Mouse (Mus musculus) MN1 (cell line): ENCODE results near the gene Fam208b.
"Not testable (repeated sequence)": the region's sequence is repeated elsewhere in the genome, so short reads cannot be mapped to it uniquely, and the experiment has no call there.

Experiments used
- DNase-seq: peaks from one replicate; pipeline ENCODE4 v3.0.0-alpha.2; 2016; ENCODE audit warnings: low spot score

The Fam208b gene

DNA sequence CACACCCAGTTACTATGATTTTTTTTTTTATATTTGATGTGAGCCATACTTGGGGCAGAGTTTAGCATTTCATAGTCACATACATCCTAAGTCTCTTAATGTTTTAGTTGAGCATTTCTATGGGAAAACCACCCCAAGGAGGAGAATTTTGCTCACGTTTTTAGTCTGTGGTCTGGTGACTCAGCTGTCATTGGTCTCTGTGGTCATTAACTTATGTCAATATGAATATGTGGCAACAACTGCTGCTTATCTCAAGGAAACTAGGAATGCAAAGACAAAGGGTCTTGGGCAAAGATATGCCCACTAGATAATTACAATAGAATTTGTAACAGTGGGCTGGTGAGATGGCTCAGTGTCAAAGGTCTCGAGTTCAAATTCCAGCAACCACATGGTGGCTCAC is 47.0 kb downstream of the Fam208b start:
- no peak for DNase-seq

DNA sequence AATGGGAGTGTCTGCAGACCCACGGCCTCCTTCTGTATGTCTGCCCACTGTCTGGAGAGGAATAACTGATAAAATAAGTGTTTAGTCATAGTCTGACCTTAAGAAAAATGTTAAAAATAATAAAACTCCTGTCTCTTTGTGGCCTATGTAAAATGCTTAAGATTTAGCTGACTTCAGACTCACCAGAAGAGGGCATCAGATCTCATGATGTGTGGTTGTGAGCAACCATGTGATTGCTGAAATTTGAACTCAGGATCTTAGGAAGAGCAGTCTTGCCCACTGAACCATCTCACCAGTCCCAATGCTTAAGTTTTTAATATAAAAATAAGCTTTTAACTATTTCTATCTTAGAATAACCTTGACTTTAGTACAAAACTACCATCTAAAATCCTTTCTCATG is 47.8 kb downstream of the Fam208b start:
- no peak for DNase-seq

DNA sequence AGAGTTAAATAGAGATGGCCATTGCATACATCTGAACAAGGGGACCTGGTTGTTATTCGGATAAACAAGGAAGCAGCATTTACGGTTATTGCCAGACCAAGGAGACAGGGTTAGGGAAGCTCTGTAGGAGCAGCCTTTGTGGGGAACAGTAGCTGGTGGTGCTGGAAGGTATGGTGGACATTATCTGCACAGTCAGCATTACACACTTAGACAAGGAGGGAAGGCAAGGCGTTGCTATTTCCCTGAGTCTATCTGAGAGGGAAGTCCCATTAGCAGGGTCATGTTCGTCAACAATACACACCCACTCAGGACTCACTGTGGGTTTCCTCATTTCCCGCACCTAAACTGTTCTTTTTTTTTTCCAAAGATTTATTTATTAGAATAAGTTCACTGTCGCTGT is 63.1 kb downstream of the Fam208b start:
- DNase-seq: no peak

GRCm38 (mm10) chr13:3547410-3547809 is 63.5 kb downstream of the Fam208b start:
- no peak for DNase-seq

DNA sequence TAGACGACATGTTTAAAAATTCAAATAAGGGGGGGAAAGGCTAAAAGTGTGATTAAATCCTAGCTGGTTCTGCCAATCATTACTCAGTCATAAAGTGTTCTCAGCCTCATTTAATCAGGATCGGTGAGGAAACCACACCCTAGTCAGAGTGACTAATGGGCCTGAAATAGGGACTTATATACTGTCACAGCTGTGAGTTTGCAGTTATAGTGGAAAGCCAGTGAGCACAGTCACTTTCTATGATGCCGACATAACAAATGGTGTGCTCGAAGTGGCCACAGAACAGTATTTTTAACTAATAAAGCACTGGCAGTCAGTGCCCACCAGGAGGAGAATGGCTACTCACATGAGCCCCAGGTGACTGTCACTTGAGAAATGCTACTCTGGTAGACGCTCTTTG is 66.0 kb downstream of the Fam208b start:
- DNase-seq: no peak

DNA sequence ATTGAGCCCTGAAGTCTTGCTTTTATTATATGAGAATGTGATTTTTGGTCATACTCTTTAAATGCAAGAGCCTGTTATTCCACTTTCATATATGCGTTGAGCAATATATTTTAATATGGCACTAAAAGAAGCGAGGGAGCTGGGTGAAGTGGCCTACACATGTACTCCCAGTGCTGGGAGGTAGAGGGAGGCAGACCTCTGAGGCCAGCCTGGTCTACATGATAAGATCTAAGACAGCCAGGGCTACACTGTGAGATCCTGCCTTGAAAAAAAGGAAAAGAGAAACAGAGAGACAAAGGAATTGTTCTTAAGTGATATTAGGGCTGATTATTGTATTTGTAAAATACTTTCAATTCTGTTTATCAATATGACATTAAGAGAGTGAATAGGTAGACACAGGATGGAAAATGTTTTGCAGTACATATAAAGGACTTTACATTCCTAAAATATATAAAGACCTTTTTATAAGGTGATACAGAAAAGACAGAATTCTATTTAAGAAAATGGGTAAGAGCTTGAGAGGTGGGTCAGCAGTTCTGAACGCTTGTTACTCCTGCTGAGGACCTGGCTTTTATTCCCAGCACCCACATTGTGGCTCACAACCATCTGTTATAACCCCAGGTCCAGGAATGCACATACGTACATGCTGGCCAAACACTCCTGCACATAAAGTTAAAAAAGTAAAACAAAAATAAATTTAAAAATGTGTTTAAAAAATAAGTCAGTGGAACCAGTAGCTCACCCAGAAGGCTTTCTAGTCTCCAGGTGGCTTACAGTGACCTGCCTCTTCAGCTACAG is 66.6 kb downstream of the Fam208b start:
- no peak for DNase-seq

GRCm38 (mm10) chr13:3541159-3541782 is 69.6 kb downstream of the Fam208b start:
- DNase-seq: no peak

DNA sequence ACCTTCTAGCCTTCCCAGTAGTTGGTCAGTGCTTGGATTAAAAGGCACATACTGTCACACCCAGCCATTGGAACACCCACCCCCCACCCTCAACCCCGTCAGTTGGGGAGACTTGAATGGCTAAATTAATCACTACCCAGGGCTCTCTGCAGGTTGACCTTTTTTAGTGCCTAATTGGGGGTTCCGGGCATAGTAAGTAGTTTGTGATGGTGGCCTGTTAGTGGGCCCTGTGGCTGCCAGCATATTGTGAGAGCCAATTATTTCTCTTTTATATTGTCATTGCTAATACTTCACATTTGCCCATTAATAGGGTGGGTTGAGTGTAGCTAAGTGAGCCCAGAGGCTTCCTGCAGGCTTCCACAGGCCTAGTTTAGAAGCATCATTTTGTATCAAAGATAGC is 70.7 kb downstream of the Fam208b start:
- no peak for DNase-seq

DNA sequence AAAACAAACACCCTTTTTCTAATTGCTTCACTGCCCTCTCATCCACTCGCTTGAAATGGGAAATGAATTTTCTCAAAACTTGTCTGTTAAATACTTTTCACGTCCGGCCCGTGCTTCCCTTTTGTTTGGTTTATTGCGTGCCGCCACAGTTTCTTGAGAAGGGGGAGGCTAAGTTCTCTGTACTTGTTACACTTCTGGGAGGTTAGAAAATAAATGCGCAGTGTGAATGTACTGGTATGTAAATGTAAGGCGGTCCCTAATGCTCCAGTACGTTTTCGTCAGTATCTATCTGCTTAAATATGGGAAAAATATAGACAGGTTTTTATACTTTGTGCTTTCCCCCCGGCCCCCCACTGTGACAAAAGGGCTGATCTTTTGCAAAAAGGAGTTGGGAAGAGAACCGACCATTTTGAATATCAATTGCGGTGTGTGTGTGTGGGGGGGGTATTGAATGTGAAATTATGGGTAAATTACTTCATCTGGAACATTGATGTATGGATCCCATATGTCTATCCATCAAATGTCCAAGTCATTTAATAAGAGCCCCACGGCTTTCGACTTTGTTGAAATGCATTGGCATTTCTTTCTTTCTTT is 71.8 kb downstream of the Fam208b start:
- no peak for DNase-seq

DNA sequence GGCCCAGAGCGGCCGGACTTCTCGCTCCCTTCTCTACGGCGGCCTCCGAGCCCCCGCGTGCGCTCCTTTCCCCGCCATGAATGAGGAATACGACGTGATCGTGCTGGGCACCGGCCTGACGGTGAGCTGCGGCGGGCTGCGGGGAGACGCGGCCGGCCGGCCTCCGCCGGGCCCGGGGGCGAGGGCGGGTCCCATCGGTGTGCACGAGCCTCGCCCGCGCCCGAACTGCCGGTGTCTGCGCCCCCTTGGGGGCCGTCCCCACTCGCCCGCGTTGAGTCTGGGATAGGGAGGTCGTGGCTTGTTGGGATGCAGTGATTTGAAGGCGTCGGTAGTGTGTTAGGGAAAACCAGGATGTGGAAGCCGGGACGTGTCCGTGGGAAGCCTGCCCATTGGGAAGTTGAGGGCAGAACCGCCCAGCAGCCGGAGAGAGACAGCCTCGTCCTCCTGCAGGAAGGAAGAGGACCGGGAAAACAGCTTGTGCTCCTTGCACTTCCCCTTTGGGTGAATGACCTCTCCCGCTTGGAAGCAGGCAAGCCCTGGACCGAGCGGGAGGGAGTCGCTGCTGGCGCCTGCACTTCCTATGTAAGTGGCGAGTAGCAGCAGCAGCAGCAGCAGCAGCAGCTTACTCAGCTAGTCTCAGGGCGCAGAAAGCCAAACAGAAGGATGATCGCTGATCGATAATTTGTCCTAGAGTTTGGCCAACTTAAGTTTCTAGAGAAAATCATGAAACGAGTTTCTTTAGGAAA is 72.5 kb downstream of the Fam208b start:
- DNase-seq: peak; percentile 75

- DNase-seq: peak; percentile 98
Measured at GRCm38 (mm10) chr13:3537594-3538222, 73.2 kb downstream of the Fam208b start, which contains the start of gene Gdi2. Gene Gdi2, plus strand, starts transcription at chr13:3538063.

DNA sequence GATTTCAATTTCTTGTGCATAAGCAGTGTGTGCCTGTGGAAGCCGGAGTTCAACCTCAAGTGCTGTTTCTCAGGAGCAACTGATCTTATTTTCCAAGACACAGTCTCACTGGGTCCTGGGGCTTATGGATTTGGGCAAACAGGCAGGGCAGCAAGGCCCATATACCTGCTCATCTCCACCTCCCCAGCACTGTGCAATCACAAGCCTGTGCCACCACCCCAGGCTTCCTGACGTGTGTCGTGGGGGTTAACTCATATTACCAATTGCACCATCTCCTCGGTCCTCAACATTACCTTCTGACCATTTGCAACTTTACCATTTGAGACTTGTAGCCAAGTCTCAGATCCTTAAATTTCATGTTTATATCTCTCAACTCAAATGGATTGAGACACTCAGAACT is 76.8 kb downstream of the Fam208b start:
- no peak for DNase-seq

- no peak for DNase-seq
Measured at GRCm38 (mm10) chr13:3532451-3532850, 78.5 kb downstream of the Fam208b start.

GRCm38 (mm10) chr13:3531692-3532320 is 79.1 kb downstream of the Fam208b start:
- no peak for DNase-seq

DNA sequence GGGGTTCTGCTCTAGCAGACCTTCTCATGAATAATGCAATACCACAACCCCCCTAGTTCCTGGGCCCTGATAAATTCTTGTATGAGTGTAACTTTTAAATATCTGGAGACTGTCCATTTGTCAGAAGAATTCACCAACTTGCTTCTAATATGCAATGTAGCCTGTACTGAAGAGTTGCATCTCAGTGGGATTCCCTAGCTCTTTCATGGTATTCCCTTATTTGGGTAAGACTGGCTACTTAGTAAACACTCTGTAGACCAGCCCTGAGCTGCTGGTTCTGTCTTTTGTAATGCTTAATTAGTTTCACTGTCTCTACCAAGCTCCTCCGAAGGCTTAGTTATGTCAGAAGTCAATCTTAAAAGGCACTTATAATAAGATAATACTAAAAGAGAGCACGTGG is 79.7 kb downstream of the Fam208b start:
- DNase-seq: not testable (repeated sequence)

DNA sequence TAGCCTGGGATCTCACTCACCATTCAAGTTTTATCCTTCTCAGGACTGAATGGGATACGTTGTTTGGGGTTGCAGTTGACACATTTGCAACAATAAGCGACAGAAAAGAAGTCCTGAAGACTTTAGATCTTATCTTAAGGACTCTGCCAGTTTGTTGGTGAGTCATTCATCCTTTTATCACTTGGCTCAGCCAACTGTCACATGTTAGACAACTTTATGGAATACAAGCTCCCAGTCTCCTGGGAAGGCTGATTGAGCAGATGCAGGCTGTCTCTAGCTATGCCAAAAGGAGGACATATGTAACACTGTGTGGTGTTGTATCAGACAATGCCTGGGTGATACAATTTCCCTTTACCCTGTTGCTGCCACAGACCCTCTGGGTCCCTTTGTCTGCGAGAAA is 80.5 kb downstream of the Fam208b start:
- peak; percentile 55 for DNase-seq

DNA sequence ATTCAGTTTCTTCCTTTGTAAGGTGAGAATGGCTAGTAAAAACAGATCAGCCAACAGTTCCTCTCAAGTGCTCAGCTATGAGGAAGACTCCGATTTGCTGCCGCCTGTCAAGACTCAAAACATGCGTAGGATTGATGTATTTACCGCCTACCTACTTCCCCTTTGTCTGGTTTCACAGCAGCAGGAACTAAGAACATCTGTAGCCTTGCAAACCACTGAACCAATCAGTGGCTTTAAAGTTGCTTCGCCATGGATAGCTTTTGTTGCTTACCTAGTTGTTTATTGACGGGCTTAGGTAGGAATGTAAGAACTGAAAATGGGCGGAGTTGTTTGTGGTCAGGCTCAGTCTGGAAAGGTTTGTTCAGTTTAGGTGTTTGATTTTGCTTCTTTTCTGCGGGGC is 84.6 kb downstream of the Fam208b start:
- DNase-seq: no peak

DNA sequence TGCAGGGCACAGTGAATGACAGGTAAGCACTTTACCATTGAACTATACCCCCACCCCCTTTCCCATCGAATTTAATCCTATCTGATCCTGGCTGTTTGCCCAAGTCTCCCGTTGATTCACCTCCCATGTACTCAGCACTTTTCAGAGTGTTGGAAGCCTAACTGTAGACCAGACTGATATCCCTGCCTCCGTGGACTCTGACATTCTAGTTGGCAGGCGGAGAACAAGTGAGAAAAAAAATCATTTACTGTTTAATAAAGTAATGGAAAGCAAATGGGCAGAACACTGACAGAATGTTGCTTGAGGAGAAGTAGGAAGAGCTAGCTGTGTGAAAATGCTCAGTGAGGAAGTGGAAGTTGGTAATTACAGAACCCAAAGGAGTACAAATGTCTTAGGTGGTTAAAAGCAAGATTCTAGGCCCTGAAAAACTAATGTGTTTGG is 85.3 kb downstream of the Fam208b start:
- DNase-seq: no peak

DNA sequence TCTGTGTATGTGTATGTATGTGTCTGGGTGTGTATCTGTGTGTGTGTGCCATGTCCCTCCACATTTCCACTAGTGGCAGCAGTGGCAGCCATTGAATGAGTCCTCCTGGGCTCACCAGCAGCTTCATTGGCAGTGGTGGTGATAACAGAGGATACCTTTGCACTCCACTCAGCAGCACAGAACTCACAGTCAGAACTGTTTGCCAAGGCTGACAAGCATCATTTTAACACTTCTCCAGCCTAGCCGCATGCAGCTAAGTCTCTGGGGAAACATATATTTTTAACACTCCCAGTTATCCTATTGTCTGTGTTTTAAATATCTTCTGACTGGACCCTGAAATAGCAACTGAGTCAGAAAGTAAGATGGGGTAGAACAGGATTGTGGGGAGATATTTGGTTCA is 87.0 kb downstream of the Fam208b start:
- peak; percentile 5 for DNase-seq

GRCm38 (mm10) chr13:3523459-3523858 is 87.4 kb downstream of the Fam208b start:
- DNase-seq: peak; percentile 64

DNA sequence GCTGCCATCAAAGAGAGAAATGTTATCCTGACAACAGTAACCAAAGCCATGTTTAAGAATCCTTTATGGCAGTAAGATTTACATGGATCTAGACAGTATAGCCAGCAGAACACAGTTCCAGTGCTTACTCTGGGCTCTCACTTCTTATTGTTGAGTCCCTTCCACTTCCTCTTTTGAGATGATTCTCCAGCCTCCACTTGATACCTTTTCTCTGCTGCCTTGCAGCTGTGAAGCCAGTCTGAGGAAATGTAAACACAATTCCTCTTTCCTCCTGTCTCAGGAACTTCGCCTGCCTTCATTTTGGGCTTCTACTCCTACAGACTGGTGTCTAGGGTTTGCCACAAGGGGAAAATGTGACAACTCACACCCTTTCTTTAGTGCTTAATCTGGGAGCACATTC is 90.9 kb downstream of the Fam208b start:
- not testable (repeated sequence) for DNase-seq

DNA sequence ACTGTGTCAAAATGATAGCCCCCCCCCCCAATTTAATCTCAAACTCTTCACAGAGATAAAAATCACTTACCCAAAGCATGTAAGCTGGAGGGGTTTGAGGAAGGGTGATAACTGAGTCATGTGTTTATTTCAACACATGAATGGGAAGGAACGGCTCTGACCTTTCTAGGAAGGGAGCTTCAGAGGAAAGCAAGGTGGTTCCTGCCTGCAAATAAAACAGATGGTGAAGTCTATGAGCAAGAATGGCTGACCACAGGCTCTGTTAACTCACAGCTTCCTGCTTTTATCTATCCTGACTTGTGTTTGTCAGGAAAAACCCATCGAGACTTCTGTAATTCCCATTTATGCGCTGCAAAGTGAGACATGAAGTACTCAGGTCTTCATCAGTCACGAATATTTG is 91.6 kb downstream of the Fam208b start:
- not testable (repeated sequence) for DNase-seq
